Mouse (Mus musculus): ENCODE data around the gene Rspry1. TPM values are rescaled to one million over a fixed set of nuclear protein-coding genes. Genes with fewer than 3 reads are reported as not detected.
A peak's percentile ranks its signal among the peaks of the same experiment; 100 is the strongest.

Gene Rspry1
- total and polyA plus RNA-seq, 2 experiments from 2014 or later: 31.4 to 36.1 TPM

DNA sequence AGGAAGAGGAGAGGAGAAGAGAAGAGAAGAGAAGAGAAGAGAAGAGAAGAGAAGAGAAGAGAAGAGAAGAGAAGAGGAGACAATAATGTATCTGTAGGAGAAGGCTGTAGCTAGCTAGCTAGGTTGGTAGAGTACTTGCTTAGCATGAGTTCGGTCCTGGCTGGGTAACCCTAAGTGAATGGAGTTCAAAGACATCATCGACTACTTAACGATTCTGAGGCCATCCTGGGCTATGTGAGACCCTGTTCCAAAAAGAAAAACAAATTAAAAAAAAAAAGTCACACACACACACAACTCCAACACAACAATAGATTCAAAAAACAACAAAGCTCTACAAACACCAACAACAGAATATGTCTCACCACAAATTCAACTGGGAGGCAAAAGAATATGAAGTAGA, 100.4 kb downstream of the Rspry1 start:
- 75% methylated on average over 3 of the region's 3 CpGs for WGBS
- peak overlapping the region; percentile 80; the same call in 1 of the 2 replicates for H3K27ac ChIP-seq
- peaks cover 1% of the 10 kb centered on the region; the same call in 1 of the 2 replicates for H3K27me3 ChIP-seq (ENCODE audit: insufficient read depth, low read length)
- no peaks in the 10 kb centered on the region for H3K36me3 ChIP-seq (ENCODE audit: insufficient read depth, low read length)
- DNase-seq (ENCODE audit: low spot score) (no peak), ATAC-seq (no peak)
- H3K9me3 ChIP-seq (ENCODE audit: low read length): no peaks in the 10 kb centered on the region
- TF ChIP-seq CTCF (IDR thresholded peaks at IDR 0.05; ENCODE audit: low read depth): no peak
- no peak overlapping the region; the same call in 1 of the 2 replicates for H3K4me2 ChIP-seq (ENCODE audit: low read depth, low read length)
- no peak overlapping the region for H3K9ac ChIP-seq (replicated peaks; ENCODE audit: low read length)
- no peaks in the 10 kb centered on the region; the same call in 1 of the 2 replicates for H3K4me1 ChIP-seq (ENCODE audit: insufficient read depth, low read length)
- H3K4me3 ChIP-seq (ENCODE audit: low read length): no peak overlapping the region

DNA sequence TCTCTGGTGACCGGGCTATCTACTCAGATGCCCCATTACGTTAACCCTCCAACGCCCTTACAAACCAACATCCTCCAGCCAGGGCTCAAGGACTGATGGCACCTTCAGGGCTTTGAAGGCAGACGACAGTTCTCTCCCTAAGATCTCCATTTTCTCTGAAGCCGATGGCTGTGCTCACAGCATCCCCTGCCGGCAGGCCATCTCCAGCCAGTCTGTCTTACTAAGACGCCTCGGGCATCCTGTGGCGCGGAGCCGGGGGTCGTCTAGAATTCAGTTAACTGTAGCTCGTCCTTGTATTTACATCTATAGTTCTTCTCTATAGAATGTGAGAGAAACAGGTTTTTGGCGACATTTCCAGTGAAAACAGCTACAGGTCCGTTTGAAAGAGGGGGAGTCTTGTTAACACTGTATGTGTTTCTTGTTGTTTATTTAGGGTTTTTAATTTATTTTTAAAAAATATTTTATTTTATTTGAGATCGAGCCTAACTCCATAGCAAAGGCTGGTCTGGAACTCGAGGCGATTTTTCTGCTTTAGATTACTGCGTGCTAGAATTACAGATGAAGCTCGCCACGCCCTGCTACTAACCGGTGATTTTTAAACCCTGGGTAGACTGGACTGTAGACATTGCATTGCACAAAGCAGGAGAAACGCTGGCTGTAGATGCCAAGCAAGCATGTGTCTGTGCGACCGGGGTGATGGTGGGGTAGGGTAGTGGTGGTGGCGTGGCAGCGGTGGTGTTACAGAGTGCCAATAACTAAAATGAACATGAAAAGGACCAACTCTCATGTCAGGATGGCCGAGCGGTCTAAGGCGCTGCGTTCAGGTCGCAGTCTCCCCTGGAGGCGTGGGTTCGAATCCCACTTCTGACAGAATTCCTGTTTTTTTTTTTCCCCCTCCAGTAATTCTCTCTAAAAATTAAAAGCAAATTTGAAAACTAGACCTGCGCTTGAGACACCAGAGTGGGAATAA, 101.4 kb downstream of the Rspry1 start:
- peak overlapping the region; percentile 80 for H3K27ac ChIP-seq
- peak overlapping the region; percentile 45 for H3K4me3 ChIP-seq (ENCODE audit: low read length)
- H3K9ac ChIP-seq (replicated peaks; ENCODE audit: low read length): peak overlapping the region; percentile 45
- H3K9me3 ChIP-seq (ENCODE audit: low read length): no peaks in the 10 kb centered on the region
- H3K36me3 ChIP-seq (ENCODE audit: insufficient read depth, low read length): no peaks in the 10 kb centered on the region
- under 1% methylated on average over 35 of the region's 35 CpGs for WGBS
- H3K4me1 ChIP-seq (ENCODE audit: insufficient read depth, low read length): no peaks in the 10 kb centered on the region; the same call in 1 of the 2 replicates
- peak; percentile 90 for TF ChIP-seq CTCF (IDR thresholded peaks at IDR 0.05; ENCODE audit: low read depth)
- H3K27me3 ChIP-seq (ENCODE audit: insufficient read depth, low read length): no peaks in the 10 kb centered on the region
- ATAC-seq (peak; percentile 73), DNase-seq (ENCODE audit: low spot score) (peak; percentile 90)
- H3K4me2 ChIP-seq (ENCODE audit: low read depth, low read length): peak overlapping the region; percentile 58

DNA sequence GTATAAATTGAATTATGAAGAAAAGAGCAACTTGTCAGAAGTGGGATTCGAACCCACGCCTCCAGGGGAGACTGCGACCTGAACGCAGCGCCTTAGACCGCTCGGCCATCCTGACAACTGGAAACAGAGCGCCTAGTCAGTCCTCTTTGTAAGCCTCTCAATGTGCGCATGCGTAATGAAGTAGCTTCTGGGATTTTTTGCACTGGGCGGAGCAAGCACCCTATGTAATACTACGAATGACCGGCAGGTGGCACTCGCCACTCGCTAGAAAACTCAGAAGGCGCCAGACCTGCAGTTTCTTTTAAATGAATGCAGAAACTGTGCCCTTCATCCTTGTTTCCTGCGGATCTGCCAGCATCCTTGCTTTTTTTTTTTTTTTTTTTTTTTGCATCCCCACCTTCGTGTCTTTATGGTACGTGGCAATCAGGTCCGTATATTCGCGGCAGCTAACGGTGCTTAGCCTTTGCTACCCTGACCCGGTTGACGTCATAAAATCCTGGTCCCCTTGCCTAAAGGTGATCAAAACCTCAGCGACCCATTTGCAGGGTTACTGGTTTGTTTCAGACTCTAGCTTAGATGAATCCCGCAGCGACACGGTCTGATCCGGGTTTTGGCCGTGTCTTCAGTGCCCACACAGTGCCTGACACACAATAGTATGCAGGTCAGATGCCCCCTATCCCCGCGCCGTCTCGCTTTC, 102.4 kb downstream of the Rspry1 start:
- peak overlapping the region; percentile 72 for H3K27ac ChIP-seq
- H3K27me3 ChIP-seq (ENCODE audit: insufficient read depth, low read length): no peaks in the 10 kb centered on the region
- peak; percentile 92 for TF ChIP-seq CTCF (IDR thresholded peaks at IDR 0.05; ENCODE audit: low read depth)
- H3K4me3 ChIP-seq (ENCODE audit: low read length): peak overlapping the region; percentile 45
- WGBS: under 1% methylated on average over 35 of the region's 35 CpGs
- DNase-seq (ENCODE audit: low spot score) (peak; percentile 98), ATAC-seq (peak; percentile 89)
- H3K4me1 ChIP-seq (ENCODE audit: insufficient read depth, low read length): no peaks in the 10 kb centered on the region; the same call in 1 of the 2 replicates
- peak overlapping the region; percentile 58 for H3K4me2 ChIP-seq (ENCODE audit: low read depth, low read length)
- no peaks in the 10 kb centered on the region for H3K9me3 ChIP-seq (ENCODE audit: low read length)
- peak overlapping the region; percentile 36 for H3K9ac ChIP-seq (replicated peaks; ENCODE audit: low read length)
- no peaks in the 10 kb centered on the region for H3K36me3 ChIP-seq (ENCODE audit: insufficient read depth, low read length)

DNA sequence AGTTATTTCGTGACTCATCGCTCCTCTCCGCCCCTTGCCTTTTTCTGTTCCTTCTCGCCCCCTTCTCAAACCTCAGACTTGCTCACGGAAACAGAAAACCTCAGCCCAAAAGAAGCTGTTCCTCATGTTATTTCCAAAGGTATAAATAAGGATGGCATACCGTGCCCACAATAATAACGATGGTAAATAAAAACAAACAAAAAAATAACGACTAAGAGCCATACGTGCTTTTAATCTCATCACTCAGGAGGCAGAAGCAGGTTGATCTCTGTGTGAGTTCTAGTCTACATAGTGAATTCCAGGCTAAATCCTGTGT, 102.9 kb downstream of the Rspry1 start:
- ATAC-seq: no peak
- H3K27me3 ChIP-seq (ENCODE audit: insufficient read depth, low read length): no peaks in the 10 kb centered on the region
- 13% methylated on average over 9 of the region's 9 CpGs for WGBS

DNA sequence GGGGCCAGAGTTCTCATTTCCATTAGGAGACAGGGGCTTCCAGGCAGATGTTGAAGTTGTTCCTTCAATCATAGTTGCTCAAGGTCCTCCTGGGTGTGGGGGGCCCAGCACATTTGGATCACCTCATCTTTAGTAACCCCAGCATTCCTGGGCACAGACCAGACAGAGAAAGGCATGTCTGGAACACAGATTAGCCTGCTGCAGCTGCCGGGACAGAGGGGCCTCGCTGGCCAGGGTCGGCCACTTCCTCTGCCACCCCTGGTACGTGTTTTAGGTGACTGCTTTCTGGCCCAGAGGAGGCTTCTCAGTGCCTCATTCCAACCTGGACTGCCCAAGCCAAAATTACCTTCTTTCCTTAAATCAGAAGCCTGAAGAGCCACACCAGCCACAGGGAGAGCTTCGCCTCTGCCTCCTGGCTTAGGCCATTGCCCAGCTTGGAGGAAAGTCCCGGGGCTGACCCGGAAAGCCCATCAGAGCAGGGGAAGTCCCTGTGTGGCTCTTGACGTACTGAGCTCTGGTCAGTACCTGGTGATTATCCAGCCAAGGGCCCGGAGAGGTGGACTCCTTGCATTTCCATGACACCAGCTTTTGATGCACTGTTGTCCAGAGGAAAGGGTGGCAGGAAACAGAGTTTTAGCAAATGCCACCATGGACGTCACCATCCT, 104.0 kb downstream of the Rspry1 start:
- no peak overlapping the region for H3K27ac ChIP-seq
- ATAC-seq (no peak), DNase-seq (ENCODE audit: low spot score) (no peak)
- H3K9ac ChIP-seq (replicated peaks; ENCODE audit: low read length): no peak overlapping the region
- H3K4me3 ChIP-seq (ENCODE audit: low read length): no peak overlapping the region
- no peak for TF ChIP-seq CTCF (IDR thresholded peaks at IDR 0.05; ENCODE audit: low read depth)
- no peaks in the 10 kb centered on the region for H3K27me3 ChIP-seq (ENCODE audit: insufficient read depth, low read length)
- H3K9me3 ChIP-seq (ENCODE audit: low read length): no peaks in the 10 kb centered on the region
- H3K4me2 ChIP-seq (ENCODE audit: low read depth, low read length): no peak overlapping the region
- 88% methylated on average over 10 of the region's 10 CpGs for WGBS
- no peaks in the 10 kb centered on the region; the same call in 1 of the 2 replicates for H3K4me1 ChIP-seq (ENCODE audit: insufficient read depth, low read length)
- H3K36me3 ChIP-seq (ENCODE audit: insufficient read depth, low read length): no peaks in the 10 kb centered on the region

More for the DNA sequence above, 102.9 kb downstream of the Rspry1 start:
- Histone ChIP-seq H3K36me3 (ENCODE audit: insufficient read depth, low read length) (no peaks in the 10 kb centered on the region), H3K9me3 (ENCODE audit: low read length) (no peaks in the 10 kb centered on the region), H3K4me2 (ENCODE audit: low read depth, low read length) (peak overlapping the region; percentile 57), H3K27ac (peak overlapping the region; percentile 72), H3K4me1 (ENCODE audit: insufficient read depth, low read length) (no peaks in the 10 kb centered on the region; the same call in 1 of the 2 replicates), H3K4me3 (ENCODE audit: low read length) (peak overlapping the region; percentile 33), H3K9ac (replicated peaks; ENCODE audit: low read length) (peak overlapping the region; percentile 36)
- no peak for DNase-seq (ENCODE audit: low spot score)
- TF ChIP-seq CTCF (IDR thresholded peaks at IDR 0.05; ENCODE audit: low read depth): no peak

DNA sequence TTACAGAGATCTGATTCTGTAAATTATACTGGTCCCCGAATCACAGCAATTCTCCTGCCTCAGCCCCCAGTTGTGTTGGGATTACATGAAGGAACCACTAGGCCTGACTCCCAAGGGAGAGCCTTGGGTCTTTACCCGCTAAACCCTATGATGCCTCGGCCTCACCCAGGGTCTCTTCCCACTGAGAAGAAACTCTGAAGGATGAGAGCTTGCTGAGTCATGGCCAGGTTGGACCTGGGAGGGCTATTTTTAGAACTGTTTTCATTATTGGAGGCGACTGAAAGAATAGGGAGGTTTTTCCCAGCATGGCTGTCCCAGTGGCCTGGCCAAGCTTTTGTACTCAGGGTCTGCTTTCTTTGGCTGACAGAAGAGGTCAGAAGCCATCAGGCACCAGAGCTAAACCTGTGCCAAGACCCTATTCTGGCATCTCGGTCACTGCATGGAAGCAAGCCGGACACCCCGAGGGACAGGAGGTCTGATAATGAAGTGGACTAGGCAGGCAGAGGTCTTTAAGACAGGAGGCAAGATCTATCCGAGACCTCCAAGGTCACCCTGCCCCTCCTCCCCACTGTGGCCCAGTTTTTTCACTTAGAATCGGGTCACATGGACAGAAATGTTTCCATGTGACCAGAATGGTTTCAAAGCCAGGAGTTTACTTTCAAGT, 105.1 kb downstream of the Rspry1 start:
- ATAC-seq (no peak), DNase-seq (ENCODE audit: low spot score) (no peak)
- Histone ChIP-seq H3K27ac (no peak overlapping the region), H3K9me3 (ENCODE audit: low read length) (no peaks in the 10 kb centered on the region), H3K9ac (replicated peaks; ENCODE audit: low read length) (no peak overlapping the region), H3K36me3 (ENCODE audit: insufficient read depth, low read length) (no peaks in the 10 kb centered on the region), H3K4me2 (ENCODE audit: low read depth, low read length) (no peak overlapping the region), H3K4me3 (ENCODE audit: low read length) (no peak overlapping the region), H3K4me1 (ENCODE audit: insufficient read depth, low read length) (no peaks in the 10 kb centered on the region; the same call in 1 of the 2 replicates), H3K27me3 (ENCODE audit: insufficient read depth, low read length) (no peaks in the 10 kb centered on the region)
- TF ChIP-seq CTCF (IDR thresholded peaks at IDR 0.05; ENCODE audit: low read depth): no peak
- 74% methylated on average over 9 of the region's 9 CpGs for WGBS

Other genes with a start within 250 kb of the Rspry1 start
- gene Herpud1, start 215.5 kb upstream of the Rspry1 start, total RNA-seq (2014; rRNA removed): 87.1 and 87.9 TPM in 2 replicates
- gene Herpud1, start 215.5 kb upstream of the Rspry1 start, polyA plus RNA-seq (2015; fragmentation: Nextera tagmentation; extraction: Ambion mirVana): 65.2 and 65.6 TPM in 2 replicates
- 0.83 and 0.89 TPM in 2 replicates for gene Nlrc5, start 167.6 kb upstream of the Rspry1 start, total RNA-seq (2014; rRNA removed)
- gene Nlrc5, start 167.6 kb upstream of the Rspry1 start, polyA plus RNA-seq (2015; fragmentation: Nextera tagmentation; extraction: Ambion mirVana): 0.38 and 0.83 TPM in 2 replicates
- 45.5 and 57.8 TPM in 2 replicates for gene Cpne2, start 68.9 kb upstream of the Rspry1 start, total RNA-seq (2014; rRNA removed)
- gene Cpne2, start 68.9 kb upstream of the Rspry1 start, polyA plus RNA-seq (2015; fragmentation: Nextera tagmentation; extraction: Ambion mirVana): 33.6 and 39.3 TPM in 2 replicates
- gene Fam192a, start 60 bp downstream of the Rspry1 start, total RNA-seq (2014; rRNA removed): 24.4 and 32.7 TPM in 2 replicates
- gene Fam192a, start 60 bp downstream of the Rspry1 start, polyA plus RNA-seq (2015; fragmentation: Nextera tagmentation; extraction: Ambion mirVana): 64.6 and 66.9 TPM in 2 replicates
- 134 and 234 TPM in 2 replicates for gene Arl2bp, start 64.7 kb downstream of the Rspry1 start, total RNA-seq (2014; rRNA removed)
- 199 and 208 TPM in 2 replicates for gene Arl2bp, start 64.7 kb downstream of the Rspry1 start, polyA plus RNA-seq (2015; fragmentation: Nextera tagmentation; extraction: Ambion mirVana)
- gene Pllp, start 94.3 kb downstream of the Rspry1 start, total RNA-seq (2014; rRNA removed): 19.0 and 20.3 TPM in 2 replicates
- gene Pllp, start 94.3 kb downstream of the Rspry1 start, polyA plus RNA-seq (2015; fragmentation: Nextera tagmentation; extraction: Ambion mirVana): 18.6 and 20.6 TPM in 2 replicates
- gene Ccl22, start 143.7 kb downstream of the Rspry1 start, total RNA-seq (2014; rRNA removed): 0.05 TPM in 1 of 2 replicates, not detected in the other
- gene Ccl22, start 143.7 kb downstream of the Rspry1 start, polyA plus RNA-seq (2015; fragmentation: Nextera tagmentation; extraction: Ambion mirVana): 0.10 and 0.13 TPM in 2 replicates
- gene Cx3cl1, start 170.1 kb downstream of the Rspry1 start, total RNA-seq (2014; rRNA removed): 99.6 and 100 TPM in 2 replicates
- gene Cx3cl1, start 170.1 kb downstream of the Rspry1 start, polyA plus RNA-seq (2015; fragmentation: Nextera tagmentation; extraction: Ambion mirVana): 74.1 and 87.9 TPM in 2 replicates
- gene Ccl17, start 208.5 kb downstream of the Rspry1 start, total RNA-seq (2014; rRNA removed): not detected in 2 replicates
- 2.7 and 4.8 TPM in 2 replicates for gene Ccl17, start 208.5 kb downstream of the Rspry1 start, polyA plus RNA-seq (2015; fragmentation: Nextera tagmentation; extraction: Ambion mirVana)
- gene Coq9, start 236.4 kb downstream of the Rspry1 start, total RNA-seq (2014; rRNA removed): 109 and 133 TPM in 2 replicates
- gene Coq9, start 236.4 kb downstream of the Rspry1 start, polyA plus RNA-seq (2015; fragmentation: Nextera tagmentation; extraction: Ambion mirVana): 54.7 and 59.2 TPM in 2 replicates
- gene Ciapin1, start 236.4 kb downstream of the Rspry1 start, total RNA-seq (2014; rRNA removed): 62.5 and 72.6 TPM in 2 replicates
- gene Ciapin1, start 236.4 kb downstream of the Rspry1 start, polyA plus RNA-seq (2015; fragmentation: Nextera tagmentation; extraction: Ambion mirVana): 139 and 144 TPM in 2 replicates